Mouse (Mus musculus) brain, adult 10 weeks (tissue): Measurements from ENCODE around the gene Slitrk5. TPM values are rescaled to one million over a fixed set of nuclear protein-coding genes. Genes with fewer than 3 reads are reported as not detected.

Experiments
- polyA plus RNA-seq: library from polyadenylated mRNA; stranded (reverse); fragments of 350-450 nt; fragmentation: Illumina TruSeq; extraction: RNeasy Lipid Tissue Mini Kit (QIAGEN cat#74804); gene quantifications from one replicate; pipeline ENCODE4 v1.2.3, GENCODE M21; 2015; ENCODE audit warnings: low read depth, low replicate concordance

The Slitrk5 gene
- polyA plus RNA-seq, result 32.5 TPM

GRCm38 (mm10) chr14:111674664-111675147 lies at the start of gene Slitrk5:
TSS of gene Slitrk5 (plus strand) at chr14:111675097.

